Mouse (Mus musculus) MEL (cell line): ENCODE data around the gene Nfe2.

Experiments
- CTCF ChIP-seq, 3 experiments: IDR thresholded peaks in 2 of 3; conservative IDR thresholded peaks in 1 of 3; 2 replicates each; pipeline ENCODE4 v1.5.1; 2011 to 2012; ENCODE audit warnings: low read length in 3 of 3, low read depth in 2 of 3, mild to moderate bottlenecking in 2 of 3, improper control_type of control experiment in 1 of 3, inconsistent platforms in 1 of 3, mixed read lengths in 1 of 3, moderate library complexity in 1 of 3; ENCODE audit not compliant: control insufficient read depth in 1 of 3, insufficient read depth in 1 of 3, poor library complexity in 1 of 3, severe bottlenecking in 1 of 3
- EP300 ChIP-seq, 2 experiments: IDR thresholded peaks; 2 replicates each; pipeline ENCODE4 v1.6.1; 2011; ENCODE audit warnings: improper control_type of control experiment in 2 of 2, low read length in 2 of 2, low read depth in 1 of 2, mild to moderate bottlenecking in 1 of 2

DNA sequence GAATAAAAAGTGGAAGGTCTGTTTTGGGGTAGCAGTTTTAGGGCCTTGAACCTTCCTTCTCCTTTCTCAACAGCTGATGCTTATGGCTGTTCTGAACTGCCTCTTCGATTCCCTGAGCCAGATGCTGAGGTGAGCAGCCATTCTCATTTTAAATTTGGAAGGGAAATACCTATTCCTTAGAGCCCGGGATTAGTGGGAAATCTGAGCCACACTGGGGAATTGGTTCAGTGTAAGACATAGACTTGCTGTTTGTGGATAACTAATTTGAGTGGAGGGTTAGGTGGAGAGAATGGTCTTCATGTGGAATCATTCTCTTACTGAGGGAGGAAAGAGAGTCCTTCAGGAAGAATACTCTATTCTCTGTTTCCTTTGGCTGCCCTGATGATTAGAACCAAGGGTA, 36.4 kb upstream of the Nfe2 start:
- no peak for TF ChIP-seq EP300 (IDR thresholded peaks at IDR 0.05; ENCODE audit: low read depth in 1 of 2, low read length in 2 of 2)
- no peak for TF ChIP-seq CTCF (IDR thresholded peaks at IDR 0.05 in 2 of 3, conservative IDR thresholded peaks at IDR 0.05 in 1 of 3; ENCODE audit: control insufficient read depth in 1 of 3, insufficient read depth in 1 of 3, low read depth in 2 of 3, low read length in 3 of 3, poor library complexity in 1 of 3, severe bottlenecking in 1 of 3)
